Mouse (Mus musculus): ENCODE results near the gene Gpam.

Gene Gpam

DNA sequence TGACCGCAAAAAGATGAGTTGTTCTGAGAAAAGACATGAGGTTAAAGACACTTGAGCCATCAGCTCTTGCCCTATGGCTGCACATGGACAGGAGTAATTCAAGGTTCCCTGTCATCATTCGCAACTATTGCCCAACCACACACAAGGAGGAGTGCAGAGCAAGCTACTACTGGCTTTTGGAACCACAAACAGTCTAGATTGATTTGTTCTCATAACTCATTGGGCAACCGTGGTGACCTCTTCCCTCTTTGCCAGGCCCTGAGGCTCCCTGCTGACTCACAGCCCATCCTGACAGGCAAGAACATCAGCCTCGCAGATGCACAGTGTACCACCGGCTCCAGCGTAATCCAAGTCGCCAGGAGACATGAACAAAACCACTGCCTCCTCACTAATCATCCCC lies 12.3 kb upstream of the Gpam start:
- DNase-seq (ENCODE audit: low spot score in 2 of 2), result peak; percentile 61 to 79

DNA sequence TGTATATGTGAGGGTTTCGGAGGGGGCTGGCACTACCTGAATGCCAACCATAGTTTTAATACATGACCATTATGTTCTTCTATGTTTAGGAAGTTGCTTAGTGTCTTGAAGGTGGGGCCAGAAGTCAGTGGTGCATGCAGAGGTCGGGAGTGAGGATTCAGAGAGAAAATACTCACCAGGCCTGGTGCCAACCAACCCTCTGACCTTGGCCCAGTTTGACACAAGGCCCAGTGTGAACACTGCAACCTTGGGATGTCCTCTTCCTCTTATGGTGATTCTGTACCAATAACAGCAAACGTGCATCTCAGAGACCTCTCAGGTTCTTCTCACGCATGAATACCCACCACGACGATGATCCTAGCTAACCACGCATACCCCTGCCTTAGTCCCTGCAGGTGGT lies 11.5 kb upstream of the Gpam start:
- DNase-seq (ENCODE audit: low spot score in 2 of 2), result no peak

DNA sequence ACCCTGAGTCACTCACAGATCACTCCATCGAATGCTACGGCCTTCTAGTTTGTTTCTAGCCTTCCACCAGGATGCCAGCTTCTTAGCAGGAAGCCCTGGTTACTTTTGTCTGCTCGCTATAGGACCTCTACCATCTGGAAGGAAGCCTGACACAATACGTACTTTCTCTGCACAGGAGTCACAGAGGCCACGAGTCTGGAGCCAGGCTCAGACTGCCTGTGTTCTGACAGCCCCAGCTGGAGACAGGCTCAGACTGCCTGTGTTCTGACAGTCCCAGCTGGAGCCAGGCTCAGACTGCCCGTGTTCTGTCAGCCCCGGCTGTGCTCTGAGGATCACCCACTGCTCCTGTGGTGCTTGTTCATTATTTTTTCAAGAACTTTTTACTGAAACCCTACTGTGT lies 10.8 kb upstream of the Gpam start:
- no peak for DNase-seq (ENCODE audit: low spot score in 2 of 2)

DNA sequence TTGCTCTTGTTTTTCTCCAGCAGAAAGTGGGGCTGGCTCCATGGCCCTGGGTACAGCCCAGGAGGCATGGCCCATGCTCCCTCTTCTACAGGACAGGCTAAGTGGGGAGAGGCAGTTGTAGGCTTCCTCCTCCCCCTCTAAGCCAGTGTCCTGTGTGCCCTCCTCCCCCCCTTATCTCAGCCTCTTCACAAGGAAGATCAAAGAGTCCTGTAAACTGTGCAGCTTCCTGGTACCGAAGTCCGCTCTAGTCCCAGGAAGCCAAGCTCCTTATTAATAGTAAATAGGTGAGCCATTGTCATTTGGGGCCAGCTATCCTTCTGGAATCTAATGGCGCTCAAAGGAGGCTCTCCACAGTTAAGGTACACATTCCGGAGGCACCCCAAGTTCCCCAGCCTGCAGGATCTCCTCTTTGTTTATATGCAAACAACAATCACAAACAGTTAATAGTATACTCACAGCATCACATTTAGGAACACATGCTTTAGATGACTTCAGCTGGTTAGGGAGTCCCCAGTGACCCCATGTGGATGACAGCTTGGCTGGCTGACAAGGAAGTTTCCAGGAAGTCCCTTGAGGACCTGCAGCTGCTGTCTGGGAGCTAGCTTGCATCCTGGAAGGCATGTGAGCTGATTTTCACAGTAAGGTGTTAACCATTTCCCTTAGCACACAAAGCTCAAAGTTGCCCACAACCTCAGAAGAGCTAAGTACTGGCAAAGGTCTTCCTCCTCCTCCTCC lies 9.8 kb upstream of the Gpam start:
- no peak for DNase-seq (ENCODE audit: low spot score in 2 of 2)

DNA sequence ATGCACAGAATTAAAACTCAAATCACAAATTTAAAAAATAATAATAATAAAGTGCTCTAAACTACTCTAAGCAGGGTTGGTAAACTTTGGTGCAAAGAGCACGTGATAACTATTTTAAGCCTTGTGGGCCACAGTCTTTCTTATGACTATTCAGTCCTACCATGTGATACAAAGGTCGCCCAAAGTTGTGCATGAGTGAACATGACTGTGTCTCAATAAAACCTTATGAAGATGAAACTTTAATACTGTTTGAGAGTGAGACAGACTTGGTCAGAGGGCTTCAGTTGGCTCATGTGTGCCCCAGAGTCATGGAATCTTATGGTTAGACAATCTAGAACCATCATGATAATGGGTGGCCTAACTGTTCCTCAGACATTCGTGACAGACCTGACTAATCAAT lies 8.9 kb upstream of the Gpam start:
- DNase-seq (ENCODE audit: low spot score in 2 of 2), result no peak

DNA sequence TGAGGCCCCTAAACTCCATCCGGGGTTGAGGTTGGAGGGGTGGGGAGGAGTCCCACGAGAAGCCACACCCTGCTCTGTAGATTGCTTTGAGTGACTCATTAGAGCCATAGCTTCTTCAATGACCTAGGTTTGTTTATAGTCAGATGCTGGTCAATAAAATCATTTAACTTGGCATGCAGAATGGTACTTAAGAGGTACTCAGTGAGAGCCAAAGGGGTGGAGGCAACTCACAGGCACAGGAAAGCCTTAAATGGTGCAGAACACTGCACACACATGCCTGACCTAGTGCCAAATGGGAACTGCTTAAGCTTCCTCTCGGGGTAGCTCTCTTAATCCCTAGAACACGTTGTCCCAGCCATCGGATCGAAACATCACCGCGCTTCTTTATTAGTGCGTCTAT lies 7.5 kb upstream of the Gpam start:
- DNase-seq (ENCODE audit: low spot score in 2 of 2), result no peak

DNA sequence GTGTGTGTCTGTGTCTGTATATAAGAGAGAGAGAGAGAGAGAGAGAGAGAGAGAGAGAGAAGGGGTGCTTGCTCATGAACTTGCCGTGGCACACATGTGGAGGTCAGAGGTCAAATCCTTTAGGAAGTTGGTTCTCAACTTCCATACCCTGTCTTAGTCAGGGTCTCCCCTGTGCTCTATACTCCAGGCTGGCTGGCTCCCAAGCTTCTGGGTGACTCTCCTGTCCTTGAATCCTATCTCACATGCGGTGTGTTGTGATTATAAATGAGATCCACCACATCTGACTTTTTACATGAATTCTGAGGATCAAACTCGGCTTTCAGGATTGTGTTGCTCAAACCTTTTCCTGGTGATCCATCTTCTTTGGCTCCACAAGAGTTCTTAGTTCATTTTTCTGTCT lies 5.4 kb upstream of the Gpam start:
- no peak for DNase-seq (ENCODE audit: low spot score in 2 of 2)

DNA sequence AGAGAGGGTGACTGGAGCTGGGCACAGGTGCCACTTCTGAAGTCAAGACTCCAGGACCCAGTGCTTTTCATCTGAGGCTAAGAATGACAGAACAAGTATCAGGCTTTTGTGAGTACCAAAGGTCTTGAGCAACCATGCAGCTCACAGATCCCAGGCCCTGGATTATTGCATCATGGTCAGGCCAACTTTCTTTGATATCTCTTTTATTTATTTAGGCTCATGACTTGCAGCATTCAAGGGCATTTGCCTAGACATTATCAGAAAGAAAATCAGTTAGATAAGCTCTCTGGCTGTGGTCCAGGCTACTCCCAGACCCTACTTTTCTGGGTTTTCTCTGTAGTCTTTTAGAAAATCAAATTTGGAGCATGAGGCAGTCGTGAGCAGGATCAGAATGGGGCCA lies 4.7 kb upstream of the Gpam start:
- no peak for DNase-seq (ENCODE audit: low spot score in 2 of 2)

DNA sequence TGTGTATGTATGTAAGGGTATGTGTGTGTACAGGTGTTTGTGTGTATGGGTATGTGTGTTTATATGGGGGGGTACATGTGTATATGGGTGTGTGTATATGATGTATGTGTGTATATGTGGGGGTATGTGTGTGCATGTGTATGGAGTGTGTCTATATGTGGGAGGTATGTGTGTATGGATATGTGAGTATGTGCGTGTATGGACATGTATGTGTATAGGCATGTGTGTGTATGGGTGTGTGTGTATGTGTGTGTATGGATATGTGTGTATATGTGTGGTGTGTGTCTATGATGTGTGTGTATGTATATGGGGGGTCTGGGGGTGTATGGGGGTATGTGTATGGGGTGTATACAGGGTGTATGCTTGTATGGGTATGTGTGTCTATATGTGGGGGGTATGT lies 1.4 kb upstream of the Gpam start:
- DNase-seq (ENCODE audit: low spot score in 2 of 2), result no peak

DNA sequence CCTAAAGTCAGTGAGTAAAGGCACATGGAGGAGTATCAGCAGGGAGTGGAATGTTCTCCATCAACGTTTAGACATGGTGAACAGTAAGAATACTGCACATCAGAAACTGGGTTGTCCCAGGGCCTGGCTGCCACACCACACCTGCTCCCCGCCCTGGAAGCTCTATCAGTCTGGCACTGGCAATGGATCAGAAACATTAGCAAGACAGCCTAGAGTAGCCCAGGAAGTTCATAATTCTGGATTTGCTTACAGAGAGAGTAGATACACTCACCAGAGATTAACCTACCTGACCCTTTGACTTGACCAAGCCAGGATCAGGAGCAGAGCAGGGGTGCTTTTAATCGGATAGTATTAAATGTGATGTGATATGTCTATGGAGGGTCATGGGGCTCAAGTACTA lies 1.6 kb downstream of the Gpam start:
- no peak for DNase-seq (ENCODE audit: low spot score in 2 of 2)

DNA sequence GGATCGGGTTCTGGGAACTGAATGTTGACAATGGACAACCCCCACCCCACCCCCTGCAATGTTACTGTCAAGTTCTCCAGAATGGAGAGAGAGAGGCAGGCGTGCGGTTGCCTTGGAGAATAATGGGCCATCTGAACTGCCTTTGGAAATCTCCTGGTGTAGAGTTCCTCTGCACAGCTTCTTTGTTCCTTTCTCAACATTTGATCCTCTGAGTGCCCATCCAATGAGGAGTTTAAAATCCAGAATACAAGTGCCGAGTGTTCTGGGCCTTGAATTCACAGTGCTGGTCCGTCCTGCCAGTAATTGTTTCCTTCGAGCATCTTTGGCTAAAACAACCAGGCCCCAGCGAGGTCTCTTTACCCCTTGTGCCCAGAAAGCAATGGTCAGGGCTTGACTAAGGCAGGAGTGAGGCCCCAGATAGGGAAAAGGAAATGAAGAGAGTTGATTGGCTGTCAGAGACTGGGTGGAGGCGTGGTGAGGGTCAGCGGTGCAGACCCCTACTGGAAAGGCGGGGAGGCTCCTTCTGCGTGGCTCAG lies 4.0 kb downstream of the Gpam start:
- no peak for DNase-seq (ENCODE audit: low spot score in 2 of 2)

DNA sequence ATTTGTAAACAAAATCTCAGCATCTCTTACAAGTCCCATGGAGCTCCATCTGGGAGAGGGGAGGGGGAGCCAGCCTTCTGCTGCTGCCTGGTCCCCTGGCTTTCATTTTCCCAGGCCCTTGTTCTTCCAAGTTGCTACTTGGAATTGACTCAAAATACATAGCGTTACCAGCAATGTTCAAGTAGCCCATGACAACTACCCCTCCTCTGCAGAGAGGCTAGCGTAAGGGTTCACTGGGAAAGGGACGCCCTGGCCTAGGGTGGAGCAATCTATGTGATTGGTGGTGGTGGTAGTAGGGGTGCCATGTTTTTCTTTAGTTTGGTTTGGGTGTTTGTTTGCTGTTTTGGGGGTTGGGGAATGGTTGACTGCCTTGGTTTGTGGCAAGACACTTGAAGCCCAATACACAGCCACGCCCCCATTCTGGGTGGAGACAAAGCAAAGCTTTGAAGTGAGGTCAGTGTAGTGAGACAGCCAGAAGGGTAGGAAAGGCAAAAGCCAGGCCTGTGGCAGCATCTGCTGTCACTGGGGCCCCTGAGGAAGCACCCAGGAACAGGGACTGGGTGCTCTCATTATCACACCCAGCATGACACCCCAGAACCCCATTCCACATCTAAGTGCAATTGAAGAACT lies 4.6 kb downstream of the Gpam start:
- no peak for DNase-seq (ENCODE audit: low spot score in 2 of 2)

DNA sequence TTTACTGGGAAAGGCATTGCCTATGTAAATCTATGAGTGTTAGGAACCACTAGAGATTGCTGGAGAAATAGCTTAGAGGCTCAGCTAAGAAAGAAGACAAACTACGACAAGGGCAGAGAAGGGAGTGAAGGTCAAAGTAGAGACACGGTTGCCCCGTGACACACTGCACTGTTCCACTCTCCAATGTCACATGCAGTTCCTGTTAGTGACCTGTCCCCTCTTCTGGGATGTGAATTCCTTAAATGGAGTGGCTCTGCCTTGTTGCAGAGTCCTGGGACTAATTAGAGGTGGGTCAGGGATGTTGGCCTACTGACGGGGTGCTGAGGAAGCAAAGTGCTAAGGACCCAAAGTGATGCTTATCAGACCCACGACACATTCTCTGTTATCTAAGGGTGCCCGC lies 5.2 kb downstream of the Gpam start:
- no peak for DNase-seq (ENCODE audit: low spot score in 2 of 2)

DNA sequence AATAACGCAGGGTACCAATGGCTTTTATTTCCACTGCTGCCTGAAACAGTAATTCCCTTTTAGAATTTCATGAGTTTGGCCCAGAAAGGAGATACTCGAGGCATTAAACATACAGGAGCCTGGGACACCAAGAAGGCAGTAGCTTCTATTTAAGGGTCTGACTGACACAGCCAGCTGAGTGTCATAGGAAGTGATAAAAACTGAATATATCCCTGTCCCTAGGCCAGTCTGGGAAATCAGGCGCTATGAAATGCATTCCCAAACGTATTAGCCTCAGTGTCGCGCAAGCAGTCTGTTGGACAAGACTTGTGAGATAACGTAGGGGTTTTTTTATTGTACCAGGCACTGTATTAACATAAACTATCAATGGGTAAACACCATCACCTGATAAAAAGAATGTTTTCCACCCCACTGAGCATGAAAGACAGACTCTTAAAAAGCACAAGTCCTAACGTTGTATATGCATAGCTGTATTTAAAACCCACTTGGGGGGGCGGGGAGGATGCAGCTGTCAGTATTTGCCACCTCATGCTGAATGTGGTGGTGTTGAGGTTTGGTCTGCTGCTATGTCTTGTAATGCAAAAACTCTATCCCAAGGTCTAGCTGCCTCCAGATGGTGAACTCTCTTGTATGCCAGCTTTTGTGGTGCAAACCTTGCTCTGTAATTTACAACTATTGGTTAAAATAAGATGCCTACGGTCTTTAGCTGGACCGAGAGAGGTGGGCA lies 6.4 kb downstream of the Gpam start:
- DNase-seq (ENCODE audit: low spot score in 2 of 2), result no peak

DNA sequence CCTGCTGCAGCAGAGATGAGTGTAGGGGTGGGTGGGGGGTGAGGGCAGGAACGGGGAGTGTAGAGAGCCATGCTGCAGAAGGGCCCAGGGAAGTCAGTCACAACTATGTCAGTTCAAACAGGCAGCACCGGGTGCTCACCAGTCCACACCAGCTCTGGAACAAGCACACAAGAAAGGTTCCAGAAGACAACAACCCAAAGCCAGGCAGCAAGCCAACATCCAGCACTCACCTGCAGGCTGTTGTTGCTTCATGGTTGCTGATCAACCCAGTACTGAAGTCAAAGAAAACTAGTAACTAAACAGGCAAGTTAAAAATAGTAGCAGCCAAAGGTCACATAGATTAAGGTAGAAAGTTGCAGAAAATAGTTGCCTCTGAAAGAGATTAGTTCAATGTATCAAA lies 7.5 kb downstream of the Gpam start:
- no peak for DNase-seq (ENCODE audit: low spot score in 2 of 2)

DNA sequence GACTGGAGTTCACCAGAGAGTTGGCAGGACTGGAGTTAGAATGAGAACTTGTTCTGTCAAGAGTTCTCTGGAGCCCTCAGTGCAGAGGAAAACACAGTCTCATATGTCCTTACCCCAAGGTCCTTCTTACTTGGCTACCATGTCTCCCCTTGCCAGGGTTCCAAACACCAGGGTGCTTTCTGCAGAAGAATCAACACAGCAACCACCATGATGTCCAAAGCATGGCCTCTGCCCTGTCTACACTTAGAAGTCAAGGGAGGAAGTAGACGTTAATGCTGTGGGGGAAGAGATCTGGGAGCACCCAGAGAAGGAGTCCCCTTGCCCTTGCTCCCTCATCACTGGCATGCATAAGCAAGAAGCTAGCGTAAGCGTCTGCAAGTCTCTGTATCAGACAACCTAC lies 9.0 kb downstream of the Gpam start:
- no peak for DNase-seq (ENCODE audit: low spot score in 2 of 2)

DNA sequence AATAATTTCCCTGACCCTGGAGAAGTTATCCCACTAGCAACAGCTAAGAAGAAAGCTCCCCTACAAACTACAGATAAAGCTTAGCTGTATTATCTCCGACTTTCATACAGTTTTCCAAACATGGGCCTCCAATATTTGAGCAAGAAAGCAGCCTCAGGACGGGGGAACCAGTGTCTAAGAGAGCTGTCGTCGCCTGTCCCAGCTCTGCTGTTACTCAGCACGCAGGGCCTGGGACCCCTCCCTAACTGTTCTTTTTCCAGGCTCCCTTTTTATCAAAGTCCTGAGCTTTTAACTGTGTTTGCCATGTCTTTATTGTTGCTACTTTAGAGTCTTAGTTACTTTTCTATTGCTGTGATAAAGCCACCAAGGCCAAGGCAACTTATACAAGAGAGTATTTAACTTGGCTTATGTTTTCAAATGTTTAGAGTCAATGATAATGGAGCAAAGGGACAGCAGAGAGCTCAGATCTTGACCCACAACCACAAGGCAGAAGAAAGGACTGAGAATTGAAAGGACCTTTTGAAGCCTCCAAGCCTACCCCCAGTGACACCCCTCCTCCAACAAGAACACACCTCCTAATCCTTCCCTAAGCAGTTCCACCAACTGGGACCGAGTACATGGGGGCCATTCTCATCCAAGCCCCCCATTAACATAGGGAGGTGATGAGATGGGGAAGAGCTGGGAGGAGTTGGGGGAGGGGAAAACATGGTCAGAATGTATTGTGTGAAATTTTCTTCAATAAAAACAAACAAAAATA lies 9.8 kb downstream of the Gpam start:
- no peak for DNase-seq (ENCODE audit: low spot score in 2 of 2)

DNA sequence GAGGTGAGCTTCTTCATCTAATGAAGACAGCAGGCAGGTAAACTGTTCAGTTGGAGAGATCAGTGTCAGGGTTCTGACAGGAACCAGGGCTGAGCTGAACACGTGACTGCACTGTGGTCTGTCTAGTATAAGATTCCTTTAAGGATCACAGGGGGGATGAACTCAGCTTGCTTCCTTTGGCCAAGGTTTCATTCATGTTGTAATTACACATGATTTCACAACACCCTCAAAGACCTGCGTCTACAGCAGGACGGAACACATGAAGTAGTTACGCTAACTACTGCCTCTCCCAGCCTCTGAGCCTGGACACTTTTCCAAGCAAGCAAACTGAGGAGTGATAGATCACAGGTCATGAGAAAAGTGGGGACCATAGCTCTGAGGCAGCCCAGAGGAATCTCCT lies 11.5 kb downstream of the Gpam start:
- no peak for DNase-seq (ENCODE audit: low spot score in 2 of 2)

DNA sequence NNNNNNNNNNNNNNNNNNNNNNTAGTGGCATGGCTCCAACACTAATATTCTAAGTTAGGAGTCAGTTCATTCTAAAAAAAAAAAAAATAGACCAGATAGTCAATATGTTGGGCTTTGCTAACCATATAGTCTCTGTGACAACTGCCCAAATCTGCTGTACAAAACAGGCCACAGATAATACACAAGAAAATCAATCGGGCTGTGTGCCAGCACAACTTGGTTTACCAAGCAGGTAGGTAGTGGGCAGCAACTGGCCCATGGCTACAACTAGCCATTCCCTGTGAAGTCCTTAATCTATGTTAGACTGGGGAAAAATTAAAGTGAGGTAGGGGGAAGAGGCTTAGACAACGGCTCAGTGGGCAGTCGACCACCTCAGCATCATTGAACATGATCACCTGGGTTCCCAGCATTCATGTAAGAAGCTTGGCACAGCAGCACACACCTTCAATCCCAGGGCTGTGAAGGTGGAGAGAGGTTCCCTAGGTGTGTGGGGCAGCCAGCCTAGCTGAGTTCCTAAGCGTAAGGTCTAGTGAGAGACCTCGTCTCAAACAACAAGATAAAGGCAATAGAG lies 12.1 kb downstream of the Gpam start:
- no peak for DNase-seq (ENCODE audit: low spot score in 2 of 2)

DNA sequence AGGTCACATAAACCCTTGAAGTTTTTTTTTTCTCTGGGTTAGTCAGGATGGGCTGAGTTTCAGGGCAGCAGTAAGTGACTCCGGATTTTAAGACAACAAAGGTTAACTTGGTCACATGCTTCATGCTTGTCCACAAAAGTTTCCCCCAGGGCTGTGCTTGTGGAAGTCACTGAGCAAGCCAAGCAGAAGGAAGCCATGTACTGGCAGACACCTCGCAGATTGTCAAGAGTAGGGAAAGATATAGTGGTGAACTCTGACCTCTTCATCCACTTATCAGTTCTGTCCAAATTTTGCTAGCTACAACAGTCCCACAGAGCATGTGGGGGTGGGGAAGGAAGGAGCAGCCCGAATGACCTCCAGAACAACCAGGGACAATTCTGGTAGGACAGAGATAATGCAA lies 19.1 kb downstream of the Gpam start:
- no peak for DNase-seq (ENCODE audit: low spot score in 2 of 2)

DNA sequence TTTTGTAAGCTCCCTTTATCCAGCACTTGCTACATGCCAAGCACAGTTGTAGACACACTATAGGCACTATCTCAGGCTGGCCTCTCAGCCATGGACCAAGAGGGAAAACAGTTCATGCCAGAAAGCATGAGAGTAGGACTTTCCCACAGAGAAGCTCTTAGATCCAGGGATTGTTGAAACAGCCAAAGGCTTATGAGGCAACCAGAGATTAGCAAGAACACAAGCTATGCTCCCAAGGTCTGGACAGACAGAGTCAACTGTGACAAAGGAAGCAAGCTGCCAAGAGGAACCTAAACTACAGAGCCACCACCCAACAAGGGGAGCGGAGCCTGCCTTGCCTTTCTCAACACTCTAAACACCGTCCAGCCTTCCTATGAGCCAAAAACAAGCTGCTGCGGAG lies 21.1 kb downstream of the Gpam start:
- no peak for DNase-seq (ENCODE audit: low spot score in 2 of 2)
